Mouse (Mus musculus): ENCODE results near the gene Vcl.
A peak's percentile ranks its signal among the peaks of the same experiment; 100 is the strongest.

The Vcl gene

GRCm38 (mm10) chr14:20928848-20929745 lies at the start of gene Vcl:
Gene Vcl, plus strand, starts transcription at chr14:20929398.
- DNase-seq (ENCODE audit: low spot score in 2 of 2) = peak; percentile 95 to 99

DNA sequence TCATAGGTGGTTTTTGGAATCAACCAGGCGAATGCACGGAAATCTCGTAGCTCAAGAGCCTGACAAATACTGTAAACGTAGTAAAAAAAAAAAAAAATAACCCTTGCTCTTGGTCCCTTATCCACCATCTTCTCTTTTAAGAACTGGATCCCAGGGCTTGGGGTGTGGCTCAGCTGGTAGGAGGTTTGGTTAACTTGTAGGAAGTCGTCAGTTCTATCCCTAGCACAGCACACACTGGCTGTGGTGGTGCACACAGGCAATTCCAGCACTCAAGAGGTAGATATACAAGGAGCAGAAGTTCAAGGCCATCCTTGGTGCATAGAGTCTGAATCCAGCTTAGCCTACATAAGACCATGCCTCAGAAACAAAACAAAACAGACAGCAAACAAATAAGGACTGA lies 44.5 kb upstream of the Vcl start:
- DNase-seq (ENCODE audit: low spot score in 2 of 2) = no peak

DNA sequence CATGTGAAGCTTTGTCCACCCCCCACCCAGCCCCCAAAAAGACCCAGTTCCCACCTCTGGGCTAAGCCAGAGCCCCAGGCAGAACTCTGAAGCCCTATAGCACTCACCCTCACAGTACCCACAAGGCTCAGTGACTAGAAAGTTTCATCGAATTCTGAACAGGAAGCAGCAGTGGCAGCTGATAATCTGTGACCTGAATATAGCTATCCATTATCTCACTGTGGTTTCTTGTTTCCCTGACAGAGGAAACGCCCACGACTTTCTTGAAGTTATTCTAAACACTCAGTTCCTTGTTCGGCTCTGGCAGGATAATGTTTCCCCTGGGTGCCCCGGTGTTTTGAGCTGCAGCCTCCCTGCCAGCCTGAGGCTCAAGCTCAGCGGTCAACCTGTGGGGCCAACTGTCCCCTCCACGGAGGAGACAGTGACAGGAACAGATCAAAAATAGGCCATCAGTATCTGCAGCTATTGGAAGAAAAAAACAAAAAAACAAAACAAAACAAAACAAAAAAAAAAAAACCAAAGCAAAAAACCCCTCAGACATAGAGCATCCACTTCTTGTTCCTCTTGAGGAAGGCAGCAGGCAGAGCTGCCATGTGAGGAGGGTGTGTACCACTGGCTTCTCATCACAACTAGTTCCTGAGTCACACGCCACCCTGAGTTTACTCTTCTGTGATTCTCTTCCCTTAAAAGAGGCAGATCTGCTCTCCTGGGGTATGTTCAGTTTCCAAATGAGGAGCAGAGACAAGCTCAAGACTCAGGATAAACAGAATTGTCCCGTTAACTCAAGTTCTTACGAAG lies 43.9 kb upstream of the Vcl start:
- no peak for DNase-seq (ENCODE audit: low spot score in 2 of 2)

- peak in 1 of 2 experiments; percentile 16 for DNase-seq (ENCODE audit: low spot score in 2 of 2)
Observed at GRCm38 (mm10) chr14:20886266-20886665, 42.9 kb upstream of the Vcl start.

- no peak for DNase-seq (ENCODE audit: low spot score in 2 of 2)
Observed at GRCm38 (mm10) chr14:20887541-20888085, 41.6 kb upstream of the Vcl start.

GRCm38 (mm10) chr14:20891941-20892402 lies 37.2 kb upstream of the Vcl start:
- peak in 1 of 2 experiments; percentile 11 for DNase-seq (ENCODE audit: low spot score in 2 of 2)

- DNase-seq (ENCODE audit: low spot score in 2 of 2) = no peak
Observed at GRCm38 (mm10) chr14:20893815-20894214, 35.4 kb upstream of the Vcl start.

GRCm38 (mm10) chr14:20901267-20901666 lies 27.9 kb upstream of the Vcl start:
- no peak for DNase-seq (ENCODE audit: low spot score in 2 of 2)

GRCm38 (mm10) chr14:20903137-20903536 lies 26.1 kb upstream of the Vcl start:
- no peak for DNase-seq (ENCODE audit: low spot score in 2 of 2)

- no peak for DNase-seq (ENCODE audit: low spot score in 2 of 2)
Observed at GRCm38 (mm10) chr14:20911811-20912210, 17.4 kb upstream of the Vcl start.

DNA sequence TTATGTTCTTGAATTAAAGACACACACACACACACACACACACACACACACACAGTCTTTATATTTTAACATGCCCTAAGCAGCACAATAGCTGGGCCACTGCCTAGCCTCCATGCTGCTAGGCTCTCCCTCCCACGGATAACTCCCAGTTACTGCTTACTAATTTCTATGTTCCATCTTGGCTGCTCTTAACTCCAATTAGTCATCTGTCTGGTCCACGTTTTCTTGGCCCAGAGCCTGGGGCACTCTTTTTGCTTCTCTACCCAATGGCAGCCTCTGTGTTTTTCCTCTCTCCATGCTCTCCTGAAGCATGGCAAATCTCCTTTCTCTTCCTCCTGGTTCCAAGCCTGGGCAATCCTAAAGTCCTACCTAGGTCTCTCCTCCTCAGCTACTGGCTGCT lies 14.8 kb upstream of the Vcl start:
- DNase-seq (ENCODE audit: low spot score in 2 of 2) = peak in 1 of 2 experiments; percentile 29

DNA sequence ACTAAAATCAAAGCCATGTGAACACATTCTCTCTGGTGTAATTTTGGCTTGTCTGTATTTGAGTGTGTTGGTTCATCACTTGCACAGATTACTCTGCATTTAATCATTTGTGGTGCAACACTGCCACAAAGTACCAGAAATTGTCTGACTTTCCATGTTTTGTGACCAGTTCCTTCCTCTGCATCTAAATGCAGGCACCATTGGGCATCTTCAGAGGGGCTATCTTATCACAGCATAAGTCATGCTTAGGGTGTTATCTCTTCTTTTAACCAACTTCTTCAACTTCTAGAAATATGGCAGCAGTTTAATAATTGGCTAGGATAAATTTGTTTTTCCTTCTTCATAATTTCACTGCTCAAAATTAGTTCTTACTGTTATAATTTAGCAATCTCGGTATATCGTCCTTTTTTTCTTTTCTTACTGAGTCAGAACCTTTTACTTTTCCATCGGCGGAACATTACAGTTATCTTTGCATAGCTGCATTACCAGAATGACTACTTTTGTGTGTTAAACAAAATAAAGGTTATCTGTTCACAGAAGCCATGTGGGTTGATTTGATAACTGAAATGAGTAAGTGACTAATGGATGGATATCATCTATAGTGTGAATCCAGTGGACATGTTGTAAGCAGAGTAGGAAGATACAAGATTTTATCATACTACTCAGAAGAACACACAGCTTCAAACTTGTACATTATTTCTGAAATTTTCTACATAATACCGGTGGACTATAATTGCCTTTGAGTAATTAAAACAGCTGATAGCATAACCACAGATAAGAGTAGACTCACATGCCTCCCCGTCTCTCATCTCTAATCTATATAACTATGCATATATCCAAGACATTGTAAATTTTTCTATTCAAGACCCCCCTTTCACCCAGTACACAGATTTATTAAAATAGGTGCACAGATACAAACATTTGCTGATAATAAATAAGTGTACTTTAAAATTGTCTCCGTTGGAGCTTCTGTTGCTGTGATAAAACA lies 12.3 kb upstream of the Vcl start:
- DNase-seq (ENCODE audit: low spot score in 2 of 2) = no peak

- no peak for DNase-seq (ENCODE audit: low spot score in 2 of 2)
Observed at GRCm38 (mm10) chr14:20924071-20924789, 5.0 kb upstream of the Vcl start.

DNA sequence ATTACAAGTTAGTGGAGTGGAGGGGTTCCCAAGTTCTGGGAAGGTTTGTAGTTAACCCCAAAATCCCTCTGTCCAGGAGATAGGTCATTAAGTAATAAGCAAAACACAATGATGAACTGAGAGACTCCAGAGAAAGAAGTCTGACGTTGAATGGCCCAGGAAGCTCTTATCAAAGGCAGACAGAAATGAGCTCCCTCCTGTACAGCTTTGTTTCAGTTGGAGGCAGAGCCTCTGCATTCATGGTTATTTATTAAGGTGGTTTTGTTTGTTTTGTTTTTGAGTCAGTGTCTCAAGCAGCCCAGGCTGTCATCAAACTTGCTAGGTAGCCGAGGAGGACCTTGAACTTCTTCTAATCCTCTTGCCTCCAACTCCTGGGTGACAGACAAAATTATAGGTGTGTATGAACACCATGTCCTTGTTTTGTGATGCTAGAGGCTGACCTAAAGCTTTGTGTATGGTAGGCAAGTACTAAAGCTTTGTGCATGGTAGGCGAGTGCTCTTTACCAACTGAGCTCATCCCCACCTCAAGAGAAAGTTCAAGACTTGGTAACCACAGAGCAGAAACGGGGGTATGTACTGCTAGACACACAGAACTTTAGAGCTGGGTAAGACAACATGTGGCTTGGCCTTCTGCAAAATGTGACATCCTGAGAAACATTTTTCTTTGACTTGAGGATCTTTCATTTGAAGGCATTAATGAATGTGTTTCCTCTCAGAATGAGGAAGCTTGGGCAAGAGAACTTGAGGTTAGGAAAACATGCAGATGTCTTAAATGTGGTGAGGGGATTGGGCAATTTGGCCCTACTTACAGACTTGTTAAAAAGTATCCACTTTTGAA lies 1.5 kb upstream of the Vcl start:
- no peak for DNase-seq (ENCODE audit: low spot score in 2 of 2)

GRCm38 (mm10) chr14:20928308-20928685 lies 901 bp upstream of the Vcl start:
- DNase-seq (ENCODE audit: low spot score in 2 of 2) = no peak

- DNase-seq (ENCODE audit: low spot score in 2 of 2) = no peak
Observed at GRCm38 (mm10) chr14:20929814-20930434, 726 bp downstream of the Vcl start.

DNA sequence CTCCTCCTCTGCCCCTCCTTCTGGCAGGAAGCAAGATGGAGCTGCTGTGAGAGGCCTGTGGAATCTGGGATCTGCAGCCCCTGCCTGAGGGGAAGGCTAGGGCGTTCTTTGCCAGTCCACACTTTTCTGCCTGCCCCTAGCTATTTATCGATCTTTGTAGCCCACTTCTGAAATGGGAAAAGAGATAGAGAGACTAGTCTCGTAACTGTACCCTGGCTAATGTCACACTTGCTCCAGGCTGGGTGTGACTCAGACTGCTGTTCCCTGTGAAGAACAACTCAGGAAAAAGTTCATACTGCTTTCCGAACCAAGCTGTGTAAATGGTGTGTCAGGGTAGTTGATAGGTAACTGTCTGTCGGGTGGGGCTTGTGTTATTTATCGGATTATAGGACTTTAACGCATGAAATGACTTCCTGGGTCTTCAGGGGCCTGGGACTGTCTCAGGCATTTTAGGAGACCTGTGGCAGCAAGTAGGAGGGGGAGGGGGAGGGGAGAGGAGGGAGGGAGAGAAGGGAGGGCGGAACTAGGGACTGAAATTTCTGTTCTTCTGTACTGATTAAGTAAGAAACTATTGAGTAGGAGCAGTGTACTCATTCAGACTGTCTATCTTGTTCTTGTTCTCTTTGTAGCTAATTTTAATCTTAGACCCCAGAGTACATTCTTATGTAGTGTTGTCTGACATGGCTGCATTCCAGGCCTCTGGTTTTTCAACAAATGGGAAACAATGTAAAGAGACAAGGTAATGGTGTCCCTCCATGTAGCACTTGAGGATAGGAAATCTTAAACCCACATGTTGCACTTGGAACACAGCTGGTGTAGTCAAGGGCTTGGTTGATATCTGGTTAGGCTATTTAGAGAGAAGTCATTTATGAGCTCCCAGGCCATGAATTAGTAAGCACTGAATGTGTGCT lies 1.5 kb downstream of the Vcl start:
- no peak for DNase-seq (ENCODE audit: low spot score in 2 of 2)

DNA sequence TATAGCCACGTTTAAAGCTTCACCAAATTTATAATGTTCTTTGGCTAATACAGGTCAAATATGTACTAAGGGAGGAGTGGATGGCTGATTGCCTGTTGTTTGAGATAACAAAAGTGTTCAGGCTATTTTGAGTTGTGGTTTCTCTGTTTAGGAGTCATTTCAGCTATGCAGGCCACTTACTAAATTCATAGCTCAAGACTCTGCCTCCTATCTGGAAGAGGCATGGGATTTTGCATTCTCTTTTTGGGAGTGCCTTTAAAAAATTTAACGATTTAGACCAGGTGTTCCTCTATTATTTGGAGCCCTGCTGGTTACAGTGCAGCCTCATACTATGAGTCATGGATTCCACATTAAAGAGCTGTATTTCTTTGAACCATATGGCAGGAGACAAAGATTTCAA lies 9.2 kb downstream of the Vcl start:
- DNase-seq (ENCODE audit: low spot score in 2 of 2) = no peak
